Mouse (Mus musculus) monocyte, adult 5-6 weeks (primary cell): ENCODE measurements around the gene Itih4. TPM values are rescaled to one million over a fixed set of nuclear protein-coding genes. Genes with fewer than 3 reads are reported as not detected.
A peak's percentile ranks its signal among the peaks of the same experiment; 100 is the strongest.

ENCODE experiments used
- ATAC-seq: fragments of 153-309, 156-312 bp; replicated peaks from 2 replicates; pipeline ENCODE4 v1.8.0; 2017; ENCODE audit warnings: mild to moderate bottlenecking; ENCODE audit not compliant: low TSS enrichment, insufficient number of reproducible peaks, severe bottlenecking, poor library complexity, low FRiP score
- total RNA-seq: library from RNA; stranded (forward); fragments of 200-1000, 200-491, 200-594 nt; gene quantifications from 3 replicates; pipeline ENCODE4 v1.2.3, GENCODE M21; 2017

The Itih4 gene
- total RNA-seq: not detected in 3 replicates

DNA sequence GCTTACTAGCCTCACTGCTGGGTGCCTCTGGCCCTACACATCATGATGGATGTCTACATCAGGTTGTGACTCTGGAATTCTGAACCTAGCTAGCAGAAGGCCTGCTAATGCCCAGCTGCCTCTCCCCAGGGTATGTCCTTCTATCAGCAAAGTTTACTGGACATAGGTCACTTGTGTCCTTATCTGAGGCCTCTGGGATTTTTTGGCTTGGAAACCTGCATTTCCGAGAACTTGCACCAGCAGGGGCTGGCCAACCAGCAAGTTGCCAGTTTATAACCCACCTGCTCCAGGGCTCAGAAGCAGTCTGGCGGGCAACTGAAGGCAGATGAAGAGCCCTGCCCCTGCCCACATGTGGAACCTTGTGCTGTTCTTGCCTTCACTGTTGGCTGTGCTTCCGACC is at the start of gene Itih4:
TSS of gene Itih4 (plus strand) at position 273 of the 400 bp plus-strand sequence.
- no peak for ATAC-seq

DNA sequence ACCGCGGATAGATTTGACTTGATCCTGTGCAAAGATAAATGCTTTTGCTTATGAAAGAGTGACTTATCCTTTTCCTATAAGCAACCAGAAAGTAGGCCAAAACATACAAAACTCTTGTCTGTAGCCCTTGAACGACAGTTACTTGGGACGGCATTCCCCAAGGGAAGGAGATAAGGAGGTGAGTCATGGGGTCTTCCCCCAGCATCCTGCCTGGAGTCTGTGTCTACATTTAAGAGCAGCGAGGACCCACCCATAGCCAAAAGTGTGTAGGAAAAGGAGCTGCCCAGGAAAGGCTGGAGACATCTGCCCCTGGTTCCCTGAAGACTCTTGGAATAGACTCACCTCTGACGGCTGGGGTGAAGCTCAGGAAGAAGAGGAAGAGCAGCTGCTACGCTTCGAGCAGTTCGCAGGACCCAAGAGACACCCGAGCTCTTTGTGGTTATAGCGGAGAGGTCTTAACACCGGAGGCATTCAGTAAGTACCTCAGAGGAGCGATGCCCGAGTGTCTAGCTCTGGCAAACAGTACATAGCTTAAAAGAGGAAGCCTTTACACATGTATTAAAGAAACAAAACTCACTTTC is 48.8 kb upstream of the Itih4 start:
- no peak for ATAC-seq

DNA sequence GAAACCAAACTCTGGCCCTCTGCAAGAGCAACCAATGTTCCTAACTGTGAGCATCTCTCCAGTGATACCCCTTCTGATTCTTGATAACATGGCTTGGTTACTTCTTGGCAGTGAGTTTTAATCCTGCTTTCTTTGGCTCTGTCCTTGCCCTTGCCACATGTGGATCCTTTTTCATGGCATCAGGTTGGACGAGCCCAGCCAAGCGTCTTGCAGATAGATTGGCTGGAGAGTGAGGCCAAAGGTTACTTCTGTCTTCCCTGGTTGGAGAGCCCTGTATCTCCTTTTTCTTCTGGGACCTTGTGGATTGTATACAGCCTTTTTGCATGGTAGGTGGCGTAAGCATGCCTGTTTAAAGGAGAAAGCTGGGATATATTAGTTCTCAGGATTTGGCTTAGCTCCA is 42.6 kb upstream of the Itih4 start:
- ATAC-seq: no peak

DNA sequence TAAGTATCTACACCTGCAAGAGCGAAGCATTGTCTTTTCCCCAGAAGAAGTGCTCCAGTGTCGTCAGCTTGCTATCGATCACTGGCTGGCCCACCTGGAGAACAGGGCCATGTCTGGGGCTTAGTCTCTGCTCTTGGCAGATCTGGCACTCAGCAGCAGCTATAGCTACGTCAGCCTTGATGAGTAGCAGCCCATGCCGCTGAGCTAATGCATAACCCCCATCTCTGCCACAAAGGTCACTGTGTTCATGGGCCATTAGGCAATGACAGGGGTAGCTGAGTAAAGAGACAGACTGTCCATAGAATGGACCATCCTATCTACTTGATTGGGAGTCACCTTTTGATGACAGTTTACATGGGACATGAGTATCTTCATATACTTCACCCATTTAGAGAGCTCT is 35.8 kb upstream of the Itih4 start:
- no peak for ATAC-seq

DNA sequence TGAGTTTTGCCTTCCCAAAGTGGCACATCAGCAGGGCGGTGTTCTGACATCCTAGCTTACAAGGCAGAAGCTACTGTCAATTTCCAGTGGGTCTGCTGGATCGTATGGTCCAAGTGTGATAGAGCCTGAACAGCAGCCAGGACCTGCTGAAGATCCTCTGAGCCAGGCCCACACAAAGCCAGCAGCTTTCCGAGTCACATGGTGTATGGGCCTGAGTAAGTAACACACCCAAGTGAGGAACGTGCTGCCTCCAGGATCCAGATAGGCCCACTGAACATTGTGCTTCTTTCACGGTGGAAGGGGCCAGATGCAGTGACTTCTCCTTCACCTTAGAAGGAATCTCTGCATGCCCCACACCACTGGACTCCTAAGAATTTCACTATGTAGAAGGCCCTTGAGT is 34.0 kb upstream of the Itih4 start:
- no peak for ATAC-seq

DNA sequence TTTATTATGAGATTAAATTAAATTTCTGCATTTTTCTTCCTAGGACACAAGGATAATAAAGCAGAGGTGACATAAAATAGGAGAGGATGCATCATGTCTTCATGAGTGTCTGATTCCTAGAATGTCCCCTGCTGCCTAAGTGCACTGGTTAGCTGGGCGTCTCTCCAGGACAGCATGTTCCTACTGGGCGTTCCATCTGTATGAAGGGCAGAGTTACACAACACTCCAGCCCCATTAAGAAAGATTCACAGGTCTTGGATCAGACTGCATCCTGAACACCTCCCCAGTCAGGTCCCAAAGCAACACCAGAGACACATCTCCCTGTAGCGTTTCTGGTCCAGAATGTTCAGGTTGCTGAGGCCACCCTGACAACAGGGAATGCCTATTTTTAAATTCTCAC is 31.0 kb upstream of the Itih4 start:
- no peak for ATAC-seq

DNA sequence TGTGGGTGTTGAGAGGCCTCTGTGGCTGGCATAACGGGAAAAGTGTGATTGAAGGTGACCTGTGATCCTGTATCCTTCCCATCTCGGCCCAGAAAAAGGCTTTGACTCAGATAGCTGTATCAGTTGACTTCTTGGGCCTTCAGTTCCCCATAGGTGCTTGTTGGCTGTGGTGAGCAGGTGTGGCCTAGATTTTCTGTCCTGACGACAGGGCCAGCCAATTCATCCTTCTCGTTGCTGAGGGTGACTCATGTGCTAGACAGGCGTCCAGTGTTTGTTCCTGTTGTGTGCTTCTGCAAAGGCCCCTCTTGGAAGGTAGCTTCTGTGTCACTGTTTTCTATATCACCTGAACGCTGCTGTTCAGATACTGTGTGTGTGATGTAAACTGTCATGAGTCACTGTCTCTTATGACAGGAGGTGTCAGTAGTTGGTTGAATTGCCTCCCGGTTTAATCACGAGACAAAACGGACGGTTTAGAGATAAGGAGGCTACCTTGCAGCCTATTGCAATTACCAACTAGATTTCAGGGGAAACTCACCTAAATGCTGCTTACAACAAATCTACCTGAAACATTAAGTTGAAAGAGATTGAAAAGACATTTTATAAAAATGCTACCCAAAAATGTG is 29.3 kb upstream of the Itih4 start:
- ATAC-seq: no peak

DNA sequence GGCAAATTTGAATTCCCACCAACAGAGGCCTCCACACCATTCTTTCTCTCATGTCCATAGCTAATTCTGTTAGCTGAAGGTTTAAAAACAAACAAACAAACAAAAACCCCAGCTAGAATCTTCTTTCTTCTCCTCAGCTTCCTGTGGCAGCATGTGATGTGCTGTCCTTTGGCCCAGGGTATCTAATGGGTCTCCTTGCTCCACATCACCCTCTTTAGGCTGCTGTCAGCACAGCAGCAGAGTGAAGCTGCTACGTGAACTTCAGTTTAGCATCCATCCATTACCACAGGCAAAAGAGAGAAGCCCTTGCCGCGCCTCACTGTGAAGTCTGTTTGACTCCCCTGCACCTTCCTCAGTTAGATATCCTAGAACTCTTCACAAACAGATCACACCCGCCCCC is 28.3 kb upstream of the Itih4 start:
- no peak for ATAC-seq

DNA sequence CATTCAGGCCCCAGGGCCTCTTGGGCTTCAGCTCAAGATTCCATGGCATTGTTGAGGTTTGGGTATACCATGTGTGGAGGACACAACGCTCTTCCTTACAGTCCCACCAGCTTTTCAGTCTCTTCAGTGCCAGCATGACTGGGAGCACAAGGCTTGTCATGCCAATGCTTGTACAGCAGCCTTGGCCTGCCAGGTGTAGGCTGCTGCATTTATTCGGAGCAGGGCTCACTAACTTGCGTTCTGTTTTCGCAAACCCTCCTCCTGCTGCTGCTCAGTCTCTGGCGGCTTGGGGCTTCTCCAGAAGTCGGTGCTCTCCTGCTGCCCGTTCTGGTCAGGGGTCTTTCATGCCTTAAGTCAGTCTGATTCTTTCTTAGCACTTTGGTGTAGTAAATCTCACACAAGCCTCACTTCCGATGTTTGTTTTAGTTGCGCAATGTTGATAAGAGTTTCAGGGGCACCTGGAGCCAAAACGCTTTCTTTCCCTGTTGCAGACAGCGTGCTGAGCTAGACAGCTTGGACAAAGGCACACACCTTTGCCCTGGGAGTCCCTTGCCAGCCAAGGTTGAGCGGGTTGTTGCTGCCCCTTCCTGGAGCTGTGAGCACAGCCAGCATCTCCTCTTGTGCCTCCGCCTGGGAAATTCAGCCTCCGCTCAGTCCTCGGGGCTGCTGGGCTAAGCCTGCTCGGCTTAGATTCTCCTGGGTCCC is 24.7 kb upstream of the Itih4 start:
- no peak for ATAC-seq

DNA sequence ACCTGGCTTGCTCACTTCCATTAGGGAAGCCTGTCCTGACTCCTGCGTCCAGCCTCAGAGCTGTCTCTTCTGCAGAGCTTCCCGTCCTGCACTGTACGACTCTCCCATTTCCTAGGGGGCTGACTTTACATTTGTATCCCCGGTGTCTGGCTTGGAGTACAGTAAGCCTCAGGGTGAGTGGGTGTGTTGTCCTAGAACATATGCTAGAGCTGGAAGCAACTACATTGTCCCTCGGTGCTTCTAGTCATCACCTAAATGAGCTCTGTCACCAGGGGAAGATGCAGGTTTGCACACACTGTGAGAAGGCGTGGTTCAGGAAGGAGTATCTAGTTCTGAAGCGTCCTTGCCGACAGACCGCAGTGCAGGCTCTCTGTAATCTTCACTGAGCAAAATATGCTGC is 23.9 kb upstream of the Itih4 start:
- no peak for ATAC-seq

DNA sequence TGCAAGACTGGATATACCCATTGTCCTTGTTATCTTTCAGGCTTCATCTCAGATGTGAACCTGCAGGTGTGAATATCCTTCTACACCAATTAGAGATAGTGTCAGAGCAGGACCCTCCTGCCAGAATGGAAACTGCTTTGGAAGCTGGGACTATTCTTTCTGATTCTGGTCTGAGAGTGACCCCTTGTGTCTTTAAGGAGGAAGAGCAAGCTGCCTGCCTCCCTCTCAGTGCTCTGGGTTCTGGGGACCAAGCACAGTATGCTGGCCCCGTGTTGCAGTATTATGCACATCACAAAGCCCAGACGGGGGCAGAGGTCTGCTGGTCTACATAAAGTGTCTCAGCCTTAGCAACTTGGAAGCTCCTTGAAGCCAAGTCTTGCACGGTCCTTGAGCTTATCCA is 21.0 kb upstream of the Itih4 start:
- no peak for ATAC-seq

DNA sequence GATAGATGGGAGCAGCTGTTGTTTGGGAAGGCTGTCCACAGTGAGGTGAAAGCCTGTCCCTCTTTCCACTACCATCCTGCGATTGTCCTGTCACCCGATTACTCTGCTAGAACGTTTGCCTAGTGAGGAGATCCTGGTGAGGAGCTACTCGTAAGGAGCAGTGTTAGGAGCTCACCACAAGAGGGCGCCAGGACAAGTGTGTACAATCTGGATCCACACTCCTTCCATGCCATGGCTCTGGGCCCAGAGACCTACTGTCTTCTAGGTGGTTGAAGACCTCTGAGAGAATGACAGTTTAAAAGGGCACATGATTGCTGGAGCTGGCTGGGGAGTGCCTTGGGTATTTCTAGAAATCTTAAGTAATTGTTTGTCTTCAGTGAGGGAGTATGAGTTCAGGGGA is 19.2 kb upstream of the Itih4 start:
- peak; percentile 69; the same call in 1 of the 2 replicates for ATAC-seq

DNA sequence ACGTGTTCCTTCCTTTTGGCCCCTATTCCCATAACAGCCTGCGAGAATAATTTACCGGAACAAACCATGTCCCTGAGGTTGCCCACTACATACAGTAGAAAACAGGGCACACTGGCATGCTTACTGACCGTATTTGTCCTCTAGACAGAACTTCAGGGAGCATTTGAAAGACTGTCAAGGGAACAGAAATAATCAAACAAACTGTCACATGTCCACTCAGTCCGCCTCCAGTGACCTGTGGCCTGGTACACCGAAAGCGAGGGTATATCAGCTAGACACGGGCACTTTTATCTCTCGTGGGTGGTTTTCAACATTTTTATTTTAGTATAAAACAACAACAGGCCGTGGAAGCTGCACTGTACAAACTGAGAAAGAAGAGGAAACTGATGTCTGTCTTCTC is 17.4 kb upstream of the Itih4 start:
- no peak for ATAC-seq

DNA sequence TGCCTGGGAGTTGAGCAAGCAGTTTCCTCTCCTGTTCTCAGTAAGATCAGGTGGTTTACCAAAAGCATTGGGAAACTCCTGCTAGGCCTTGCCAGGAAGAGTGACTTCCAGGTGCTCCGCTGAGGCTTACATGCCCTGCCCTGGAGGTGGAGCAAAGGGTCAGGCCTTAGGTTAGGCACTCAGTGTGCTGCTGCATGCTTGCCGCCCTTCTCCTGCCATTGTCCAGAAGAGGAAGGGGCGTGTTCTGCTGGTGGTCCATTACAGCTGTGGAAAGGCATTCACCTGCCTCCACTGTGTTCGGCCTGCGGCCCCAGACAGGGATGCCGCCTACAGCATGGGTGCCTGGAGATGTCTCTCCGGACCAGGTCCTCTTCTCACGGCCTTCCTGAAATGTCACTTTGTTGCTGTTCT is 16.9 kb upstream of the Itih4 start:
- no peak for ATAC-seq

DNA sequence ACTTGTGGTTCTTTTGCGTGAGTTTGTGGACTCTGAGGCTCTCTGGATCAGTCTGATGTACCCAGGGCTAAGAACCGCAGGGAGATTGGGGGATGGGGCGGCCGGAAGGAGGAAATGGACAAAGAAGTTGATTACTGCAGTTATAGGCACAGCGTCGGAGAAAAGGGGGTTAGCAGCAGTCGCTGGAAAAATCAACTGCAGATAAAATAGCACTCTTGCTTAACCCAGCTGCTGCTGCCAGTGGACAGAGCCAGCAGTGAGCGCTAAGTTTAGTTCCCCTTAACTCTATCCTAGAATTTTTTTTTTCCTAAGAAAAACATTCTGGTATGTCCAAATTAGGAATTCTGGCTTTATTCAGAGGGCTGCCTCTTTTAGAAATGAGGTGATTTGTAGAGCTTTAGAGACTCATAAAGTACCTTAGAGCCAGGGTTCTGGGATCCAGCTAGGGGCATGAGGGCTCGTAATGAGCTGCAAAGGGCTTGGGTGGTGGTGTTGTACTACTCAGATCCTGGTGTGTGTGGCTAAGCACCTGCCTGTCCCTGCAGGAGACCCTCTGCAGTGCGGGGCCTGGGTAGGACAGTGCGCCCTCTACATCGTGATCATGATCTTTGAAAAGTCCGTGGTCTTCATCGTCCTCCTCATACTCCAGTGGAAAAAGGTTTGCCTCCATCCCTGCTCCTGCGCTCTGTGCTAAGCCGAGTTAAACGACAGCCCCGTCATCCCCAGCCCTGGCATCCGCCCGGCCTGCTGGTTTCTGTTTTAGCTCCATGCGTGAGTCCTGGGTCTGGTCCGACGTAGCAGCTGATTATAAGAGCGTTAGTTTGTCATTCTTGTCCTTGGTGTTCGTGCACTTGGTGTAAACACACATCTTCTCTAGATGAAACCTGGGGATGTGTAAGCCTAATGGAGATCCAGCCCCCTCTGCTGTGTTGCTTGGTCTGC is 15.8 kb upstream of the Itih4 start:
- no peak for ATAC-seq

DNA sequence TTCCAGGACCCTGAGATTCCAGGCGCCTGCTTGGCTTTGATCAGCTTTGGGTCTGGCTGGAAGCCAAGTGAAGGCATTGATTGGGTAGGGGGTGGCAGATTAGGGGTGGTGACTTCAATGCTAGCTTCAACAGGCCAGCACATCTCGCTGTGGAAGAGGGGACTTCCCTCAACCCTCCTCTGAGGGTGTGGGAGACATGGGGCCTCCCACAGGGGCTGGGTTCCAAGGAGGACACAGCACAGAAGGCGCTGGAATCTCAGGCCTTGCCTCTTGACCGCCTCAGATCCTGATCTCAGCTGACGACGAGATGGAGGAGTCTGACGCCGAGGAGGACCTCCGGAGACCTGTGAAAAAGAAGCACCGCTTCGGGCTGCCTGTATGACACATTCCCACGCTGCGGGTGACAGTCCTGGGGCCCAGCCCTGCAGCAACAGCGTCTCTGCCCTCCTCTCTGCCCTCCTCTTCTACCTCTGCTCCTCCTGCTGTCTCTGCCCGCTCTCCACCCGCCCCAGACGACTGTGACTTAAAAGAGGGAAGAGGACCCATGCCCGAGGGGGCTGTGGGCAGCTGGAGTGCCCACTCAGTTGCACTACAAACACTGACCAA is 12.1 kb upstream of the Itih4 start:
- no peak for ATAC-seq

DNA sequence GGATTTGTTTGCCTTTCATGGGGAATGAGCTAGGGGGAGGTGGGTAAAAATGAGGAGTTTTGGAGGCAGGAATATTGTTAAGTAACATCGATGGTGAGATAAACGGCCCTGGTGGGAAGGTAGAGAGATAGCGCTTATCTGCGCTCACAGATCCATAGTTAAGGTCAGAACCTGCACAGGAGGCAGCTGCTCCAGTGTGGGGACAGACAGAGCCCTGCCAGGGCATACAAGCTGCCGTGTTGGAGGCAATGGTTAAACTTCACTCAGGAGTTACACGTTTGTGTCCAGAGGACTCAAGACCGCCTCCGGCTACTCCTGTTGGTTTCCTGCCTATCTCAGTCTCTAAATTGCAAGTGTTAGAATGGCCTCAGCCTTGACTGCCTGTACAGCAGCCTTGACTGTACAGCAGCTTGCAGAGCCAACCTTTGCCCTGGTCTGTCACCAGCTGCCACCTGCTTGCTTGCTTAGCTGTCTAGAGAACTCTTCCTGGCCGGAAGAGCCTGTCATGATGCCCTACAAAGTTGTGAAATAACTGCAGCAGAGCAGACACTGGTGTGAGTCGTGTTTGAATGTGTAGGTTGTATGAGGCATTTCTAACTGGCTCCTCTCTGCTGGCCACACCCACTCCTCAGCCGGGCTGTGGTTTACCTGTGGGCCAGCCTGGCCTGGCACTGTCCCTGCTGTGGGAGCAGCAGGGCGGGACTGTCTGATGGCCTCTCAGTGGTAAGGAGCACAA is 11.0 kb upstream of the Itih4 start:
- ATAC-seq: no peak

DNA sequence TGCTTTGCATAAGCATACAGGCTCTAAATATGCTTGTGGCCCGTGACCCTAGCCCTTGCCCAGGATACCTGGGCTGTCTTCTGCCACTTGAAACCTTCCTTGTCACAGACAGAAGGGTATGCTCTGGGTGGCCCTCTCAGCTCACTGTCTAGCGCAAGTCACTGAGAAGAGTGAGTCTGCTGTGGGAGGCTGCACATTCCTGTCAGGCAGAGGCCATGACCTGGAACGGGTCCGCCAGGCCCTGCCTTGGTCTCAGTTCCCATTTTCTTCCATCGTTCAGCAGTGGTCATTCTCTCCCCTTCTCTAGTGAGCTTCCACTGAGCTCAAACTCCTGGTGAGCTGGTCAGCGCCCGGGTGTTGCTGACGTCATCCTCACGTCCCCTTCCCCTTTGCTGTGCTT is 10.3 kb upstream of the Itih4 start:
- no peak for ATAC-seq
